Mouse (Mus musculus) megakaryocyte-erythroid progenitor cell, adult 5-6 weeks (primary cell): ENCODE data around the gene Tmsb15b2. TPM values are rescaled to one million over a fixed set of nuclear protein-coding genes. Genes with fewer than 3 reads are reported as not detected.

ENCODE experiments used
- total RNA-seq, 2 experiments: library from RNA; stranded (forward) in 1 of 2; stranded (reverse) in 1 of 2; fragments of 200-1000, 215-1000 nt in 1 of 2; fragments of >200 nt in 1 of 2; fragmentation: Nextera tagmentation in 1 of 2; gene quantifications; 2 replicates each; pipeline ENCODE4 v1.2.3; 2014 to 2017

Gene Tmsb15b2
- total RNA-seq, 2 experiments from 2014 or later = not detected

Other genes with a start within 250 kb of the Tmsb15b2 start
- gene Morf4l2, start 231.8 kb downstream of the Tmsb15b2 start, total RNA-seq (2014; fragmentation: Nextera tagmentation) = 244 and 291 TPM in 2 replicates
- gene Morf4l2, start 231.8 kb downstream of the Tmsb15b2 start, total RNA-seq (2017) = 999 and 1,143 TPM in 2 replicates
- not detected in 2 replicates for gene Glra4, start 195.4 kb downstream of the Tmsb15b2 start, total RNA-seq (2014; fragmentation: Nextera tagmentation)
- not detected in 2 replicates for gene Glra4, start 195.4 kb downstream of the Tmsb15b2 start, total RNA-seq (2017)
- 6.2 and 7.4 TPM in 2 replicates for gene Plp1, start 152.8 kb downstream of the Tmsb15b2 start, total RNA-seq (2014; fragmentation: Nextera tagmentation)
- gene Plp1, start 152.8 kb downstream of the Tmsb15b2 start, total RNA-seq (2017) = 0.99 and 1.1 TPM in 2 replicates
- gene Rab9b, start 106.7 kb downstream of the Tmsb15b2 start, total RNA-seq (2014; fragmentation: Nextera tagmentation) = not detected in 2 replicates
- gene Rab9b, start 106.7 kb downstream of the Tmsb15b2 start, total RNA-seq (2017) = not detected in 2 replicates
- gene H2bfm, start 48.2 kb downstream of the Tmsb15b2 start, total RNA-seq (2014; fragmentation: Nextera tagmentation) = not detected in 2 replicates
- not detected in 2 replicates for gene H2bfm, start 48.2 kb downstream of the Tmsb15b2 start, total RNA-seq (2017)
- gene Tmsb15l, start 1.4 kb upstream of the Tmsb15b2 start, total RNA-seq (2014; fragmentation: Nextera tagmentation) = 1.2 and 3.9 TPM in 2 replicates
- gene Tmsb15l, start 1.4 kb upstream of the Tmsb15b2 start, total RNA-seq (2017) = 1.6 TPM in 1 of 2 replicates, not detected in the other
- 4.0 TPM in 1 of 2 replicates, not detected in the other for gene Tmsb15b1, start 1.4 kb upstream of the Tmsb15b2 start, total RNA-seq (2014; fragmentation: Nextera tagmentation)
- 7.0 and 13.2 TPM in 2 replicates for gene Tmsb15b1, start 1.4 kb upstream of the Tmsb15b2 start, total RNA-seq (2017)
- gene Zcchc18, start 17.7 kb upstream of the Tmsb15b2 start, total RNA-seq (2014; fragmentation: Nextera tagmentation) = not detected in 2 replicates
- gene Zcchc18, start 17.7 kb upstream of the Tmsb15b2 start, total RNA-seq (2017) = not detected in 2 replicates
- gene Slc25a53, start 62.8 kb upstream of the Tmsb15b2 start, total RNA-seq (2014; fragmentation: Nextera tagmentation) = 3.6 and 8.8 TPM in 2 replicates
- 5.9 and 6.0 TPM in 2 replicates for gene Slc25a53, start 62.8 kb upstream of the Tmsb15b2 start, total RNA-seq (2017)
- gene Fam199x, start 74.1 kb upstream of the Tmsb15b2 start, total RNA-seq (2014; fragmentation: Nextera tagmentation) = 3.4 and 5.5 TPM in 2 replicates
- gene Fam199x, start 74.1 kb upstream of the Tmsb15b2 start, total RNA-seq (2017) = 7.1 and 10.6 TPM in 2 replicates
- not detected in 2 replicates for gene Esx1, start 146.6 kb upstream of the Tmsb15b2 start, total RNA-seq (2014; fragmentation: Nextera tagmentation)
- not detected in 2 replicates for gene Esx1, start 146.6 kb upstream of the Tmsb15b2 start, total RNA-seq (2017)